Mouse (Mus musculus): Measurements from ENCODE around the gene Rnd1.

GRCm38 (mm10) chr15:98617176-98617537 lies 60.1 kb downstream of the Rnd1 start:
- TF ChIP-seq CTCF (IDR thresholded peaks at IDR 0.05; ENCODE audit: low read depth) = peak; percentile 89
- TF ChIP-seq EP300 (IDR thresholded peaks at IDR 0.05; ENCODE audit: low read depth) = no peak

Data from liver, embryonic 14.5 days (tissue).